Mouse (Mus musculus): Measurements from ENCODE around the gene Apbb2.

The Apbb2 gene

GRCm38 (mm10) chr5:66475824-66476223 lies 142.8 kb downstream of the Apbb2 start:
- DNase-seq (ENCODE audit: low spot score) = no peak

GRCm38 (mm10) chr5:66474153-66474552 lies 144.4 kb downstream of the Apbb2 start:
- no peak for DNase-seq (ENCODE audit: low spot score)

- DNase-seq (ENCODE audit: low spot score) = no peak
These were observed 145.0 kb downstream of the Apbb2 start for GRCm38 (mm10) chr5:66473599-66473998.

- no peak for DNase-seq (ENCODE audit: low spot score)
These were observed 147.7 kb downstream of the Apbb2 start for GRCm38 (mm10) chr5:66470837-66471236.

GRCm38 (mm10) chr5:66469685-66470084 lies 148.9 kb downstream of the Apbb2 start:
- no peak for DNase-seq (ENCODE audit: low spot score)

- no peak for DNase-seq (ENCODE audit: low spot score)
These were observed 150.1 kb downstream of the Apbb2 start for GRCm38 (mm10) chr5:66468331-66469001.

GRCm38 (mm10) chr5:66462665-66463064 lies 155.9 kb downstream of the Apbb2 start:
- no peak for DNase-seq (ENCODE audit: low spot score)

- no peak for DNase-seq (ENCODE audit: low spot score)
These were observed 159.7 kb downstream of the Apbb2 start for GRCm38 (mm10) chr5:66458851-66459250.

GRCm38 (mm10) chr5:66455271-66455670 lies 163.3 kb downstream of the Apbb2 start:
- DNase-seq (ENCODE audit: low spot score) = no peak

- no peak for DNase-seq (ENCODE audit: low spot score)
These were observed 163.8 kb downstream of the Apbb2 start for GRCm38 (mm10) chr5:66454826-66455225.

GRCm38 (mm10) chr5:66453106-66453505 lies 165.5 kb downstream of the Apbb2 start:
- no peak for DNase-seq (ENCODE audit: low spot score)

GRCm38 (mm10) chr5:66451561-66451960 lies 167.0 kb downstream of the Apbb2 start:
- DNase-seq (ENCODE audit: low spot score) = no peak

GRCm38 (mm10) chr5:66445497-66445896 lies 173.1 kb downstream of the Apbb2 start:
- no peak for DNase-seq (ENCODE audit: low spot score)

GRCm38 (mm10) chr5:66442260-66442659 lies 176.3 kb downstream of the Apbb2 start:
- no peak for DNase-seq (ENCODE audit: low spot score)

GRCm38 (mm10) chr5:66436791-66437246 lies 181.8 kb downstream of the Apbb2 start:
- no peak for DNase-seq (ENCODE audit: low spot score)

GRCm38 (mm10) chr5:66435158-66435557 lies 183.4 kb downstream of the Apbb2 start:
- DNase-seq (ENCODE audit: low spot score) = no peak

GRCm38 (mm10) chr5:66429076-66429475 lies 189.5 kb downstream of the Apbb2 start:
- DNase-seq (ENCODE audit: low spot score) = no peak

GRCm38 (mm10) chr5:66428071-66428470 lies 190.5 kb downstream of the Apbb2 start:
- no peak for DNase-seq (ENCODE audit: low spot score)

- peak; percentile 22 for DNase-seq (ENCODE audit: low spot score)
These were observed 194.7 kb downstream of the Apbb2 start for GRCm38 (mm10) chr5:66423909-66424308.

- no peak for DNase-seq (ENCODE audit: low spot score)
These were observed 195.1 kb downstream of the Apbb2 start for GRCm38 (mm10) chr5:66423466-66423865.

GRCm38 (mm10) chr5:66421954-66422353 lies 196.6 kb downstream of the Apbb2 start:
- no peak for DNase-seq (ENCODE audit: low spot score)

GRCm38 (mm10) chr5:66421230-66421629 lies 197.4 kb downstream of the Apbb2 start:
- no peak for DNase-seq (ENCODE audit: low spot score)

GRCm38 (mm10) chr5:66420011-66420410 lies 198.6 kb downstream of the Apbb2 start:
- no peak for DNase-seq (ENCODE audit: low spot score)

- no peak for DNase-seq (ENCODE audit: low spot score)
These were observed 201.3 kb downstream of the Apbb2 start for GRCm38 (mm10) chr5:66417289-66417688.
